Mouse (Mus musculus) olfactory bulb, adult 2 months (tissue): ENCODE measurements around the gene Fos.

ENCODE experiments used
- CTCF ChIP-seq: fragments of 200-500 bp; IDR thresholded peaks from 2 replicates; pipeline ENCODE4 v1.5.1; 2012; ENCODE audit warnings: low read depth, mild to moderate bottlenecking, low read length, moderate library complexity; ENCODE audit not compliant: insufficient read depth
- POLR2A ChIP-seq: fragments of 200-500 bp; IDR thresholded peaks from 2 replicates; pipeline ENCODE4 v1.6.1; 2012; ENCODE audit warnings: mild to moderate bottlenecking, low read depth, low read length, moderate library complexity; ENCODE audit not compliant: insufficient read depth

GRCm38 (mm10) chr12:85484655-85485054 lies 11.0 kb downstream of the Fos start:
- TF ChIP-seq POLR2A (no peak), CTCF (no peak)
